Mouse (Mus musculus) embryonic facial prominence, embryonic 12.5 days (tissue): ENCODE measurements around the gene Klhl10. TPM values are rescaled to one million over a fixed set of nuclear protein-coding genes. Genes with fewer than 3 reads are reported as not detected.

Experiments
- ATAC-seq: fragments of 200-750 bp; cut with Nextera tagmentation; 2 replicates; pipeline ENCODE4 v1.8.0; 2017; ENCODE audit not compliant: insufficient number of reproducible peaks, insufficient read depth, low FRiP score, low TSS enrichment
- H3K27ac ChIP-seq: fragments of 300-500 bp; sonication (generic); 2 replicates; pipeline ENCODE4 v1.5.1; 2016; ENCODE audit warnings: mild to moderate bottlenecking
- H3K27me3 ChIP-seq: fragments of 300-500 bp; sonication (generic); 2 replicates; pipeline ENCODE4 v1.6.1; 2016; ENCODE audit warnings: mild to moderate bottlenecking, moderate library complexity
- H3K36me3 ChIP-seq: fragments of 300-500 bp; sonication (generic); 2 replicates; pipeline ENCODE4 v1.6.1; 2016; ENCODE audit warnings: mild to moderate bottlenecking
- H3K4me1 ChIP-seq: fragments of 300-500 bp; sonication (generic); 2 replicates; pipeline ENCODE4 v1.6.1; 2016
- H3K4me2 ChIP-seq: fragments of 300-500 bp; sonication (generic); replicated peaks from 2 replicates; pipeline ENCODE4 v1.6.1; 2016; ENCODE audit warnings: mild to moderate bottlenecking, moderate library complexity
- H3K4me3 ChIP-seq: fragments of 300-500 bp; sonication (generic); 2 replicates; pipeline ENCODE4 v1.5.1; 2016; ENCODE audit warnings: mild to moderate bottlenecking
- H3K9ac ChIP-seq: fragments of 300-500 bp; sonication (generic); 2 replicates; pipeline ENCODE4 v1.6.1; 2016; ENCODE audit warnings: mild to moderate bottlenecking, moderate library complexity
- H3K9me3 ChIP-seq: fragments of 300-500 bp; sonication (generic); 2 replicates; pipeline ENCODE4 v1.6.1; 2016; ENCODE audit warnings: mild to moderate bottlenecking, moderate library complexity
- WGBS: fragments of 180-500 bp; shearing (Covaris S2); methylation state at CpG from one replicate; pipeline ENCODE4 v1.1.7; 2016; 5-methylcytosine and 5-hydroxymethylcytosine counted together
- polyA plus RNA-seq: library from polyadenylated mRNA; unstranded; fragments of >200 nt; fragmentation: Nextera tagmentation; extraction: Ambion mirVana; gene quantifications from 2 replicates; pipeline ENCODE4 v1.2.1, GENCODE M21; 2016

The Klhl10 gene
- polyA plus RNA-seq, 1 experiment from 2014 or later = 1.3 TPM

DNA sequence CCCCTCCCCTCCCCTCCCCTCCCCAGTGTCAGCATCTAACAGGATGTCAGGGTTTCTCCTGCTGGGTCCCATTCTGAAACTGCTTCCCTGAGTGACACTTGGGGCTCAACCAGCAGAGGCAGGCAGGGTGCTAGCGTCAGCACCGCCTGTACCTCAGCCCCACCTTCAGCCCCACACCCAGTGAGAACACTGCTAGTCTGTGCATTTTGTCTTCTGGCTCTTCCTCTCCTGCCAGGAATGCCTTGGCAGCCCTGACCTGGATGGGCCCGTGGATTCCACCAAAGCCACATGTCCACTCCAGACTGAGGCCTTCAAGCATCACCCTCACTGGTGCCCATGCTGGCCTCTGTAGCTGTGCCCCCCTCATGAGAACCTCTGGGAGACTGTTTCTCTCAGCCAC lies 32.0 kb upstream of the Klhl10 start:
- Histone ChIP-seq H3K9me3 (no peaks in the 10 kb centered on the region), H3K27ac (no peak overlapping the region), H3K4me1 (peaks cover 29% of the 10 kb centered on the region), H3K9ac (no peak overlapping the region), H3K36me3 (peaks cover 34% of the 10 kb centered on the region), H3K4me3 (no peak overlapping the region), H3K27me3 (no peaks in the 10 kb centered on the region), H3K4me2 (no peak overlapping the region)
- ATAC-seq = no peak
- WGBS = 84% methylated on average over 3 of the region's 3 CpGs

DNA sequence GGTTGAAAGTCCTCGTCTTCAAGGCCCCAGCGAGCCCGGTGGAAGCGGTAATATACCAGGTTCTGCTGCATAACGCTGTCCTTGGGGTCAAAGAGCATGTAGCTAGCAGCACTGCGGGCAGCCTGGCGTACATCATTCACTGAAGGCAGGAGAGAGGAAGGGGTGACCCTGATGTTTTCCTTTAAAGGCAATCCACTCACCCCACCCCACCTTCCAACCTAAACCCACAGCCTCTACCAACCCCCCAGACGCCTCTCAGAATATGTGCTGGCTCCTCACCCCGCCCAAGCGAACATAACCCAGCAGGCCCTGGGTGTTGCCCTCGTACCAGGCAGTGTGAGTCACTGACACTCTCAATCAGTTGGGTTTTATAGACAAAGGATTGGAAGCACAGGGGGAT lies 30.0 kb upstream of the Klhl10 start:
- peaks cover 34% of the 10 kb centered on the region for H3K36me3 ChIP-seq
- no peaks in the 10 kb centered on the region for H3K9me3 ChIP-seq
- peak overlapping the region; percentile 57 for H3K4me2 ChIP-seq
- no peaks in the 10 kb centered on the region for H3K27me3 ChIP-seq
- peaks cover 35% of the 10 kb centered on the region for H3K4me1 ChIP-seq
- ATAC-seq = no peak
- H3K9ac ChIP-seq = 0 out of 2 replicates have a peak overlapping the region, but pooled peaks have one; percentile 80
- 76% methylated on average over 11 of the region's 11 CpGs for WGBS
- peak overlapping the region; percentile 72; the same call in 1 of the 2 replicates for H3K4me3 ChIP-seq
- H3K27ac ChIP-seq = no peak overlapping the region

GRCm38 (mm10) chr11:100413541-100413940 lies 28.2 kb upstream of the Klhl10 start:
- Histone ChIP-seq H3K4me1 (peaks cover 35% of the 10 kb centered on the region), H3K27ac (no peak overlapping the region), H3K4me2 (peak overlapping the region; percentile 57), H3K9ac (peak overlapping the region; percentile 80), H3K27me3 (no peaks in the 10 kb centered on the region), H3K36me3 (peaks cover 31% of the 10 kb centered on the region), H3K9me3 (no peaks in the 10 kb centered on the region), H3K4me3 (peak overlapping the region; percentile 72)
- ATAC-seq = no peak
- WGBS = 64% methylated on average over 11 of the region's 11 CpGs

DNA sequence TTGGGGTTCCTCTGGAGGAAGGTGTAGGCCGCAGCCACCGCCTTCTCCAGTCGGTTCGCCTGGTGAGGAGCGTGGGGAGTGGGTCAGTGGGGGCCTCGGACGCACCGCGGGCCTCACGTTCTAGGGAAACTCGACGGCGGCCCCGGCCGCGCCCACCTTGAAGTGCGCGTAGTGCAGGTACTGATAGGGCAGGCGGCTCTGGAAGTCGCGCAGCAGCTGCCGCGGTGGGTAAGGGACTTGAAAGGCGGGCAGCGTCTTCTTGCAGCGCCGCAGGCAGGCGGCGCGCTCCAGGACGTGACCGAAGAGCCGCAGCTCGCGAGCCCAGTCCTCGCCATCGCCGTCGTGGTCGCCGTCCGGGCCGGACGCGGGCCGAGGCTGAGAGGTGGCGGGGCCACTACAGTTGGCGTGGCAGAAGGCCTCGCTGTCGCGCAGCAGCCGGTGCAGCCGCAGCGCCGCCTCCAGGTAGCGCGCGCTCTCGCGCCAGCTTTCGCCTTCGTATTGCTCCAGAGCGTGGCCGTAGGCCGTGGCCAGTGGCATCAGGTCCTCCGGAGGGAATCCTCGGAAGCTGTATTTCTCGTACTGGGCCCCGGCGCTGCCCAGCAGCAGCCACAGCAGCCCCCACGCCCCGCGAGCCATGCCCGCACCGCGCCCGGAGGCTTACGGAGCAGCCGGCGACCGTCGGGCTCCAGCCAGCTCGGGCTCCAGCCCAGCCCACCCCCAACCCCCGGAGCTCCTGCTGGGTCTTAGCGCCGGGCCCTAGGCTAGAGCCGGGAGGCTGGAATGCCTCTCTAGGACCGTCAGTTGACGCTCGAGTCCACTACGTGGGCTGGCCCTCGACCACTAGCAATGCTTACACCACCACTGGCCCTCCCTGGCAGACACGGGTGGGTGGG lies 27.4 kb upstream of the Klhl10 start, which contains the start of gene P3h4:
P3h4 (minus strand) TSS at position 816 of the 893 bp plus-strand sequence.
- Histone ChIP-seq H3K9ac (peak within 1 kb of the TSS; percentile 80), H3K27ac (peak within 1 kb of the TSS; percentile 95), H3K4me1 (peaks cover 35% of the 10 kb centered on the region), H3K36me3 (peaks cover 24% of the 10 kb centered on the region), H3K9me3 (no peaks in the 10 kb centered on the region), H3K27me3 (no peaks in the 10 kb centered on the region), H3K4me3 (peak within 1 kb of the TSS; percentile 72), H3K4me2 (peak within 1 kb of the TSS; percentile 57)
- 1% methylated on average over 79 of the region's 93 CpGs for WGBS
- peak; percentile 92 for ATAC-seq

- H3K27me3 ChIP-seq = no peaks in the 10 kb centered on the region
- H3K4me1 ChIP-seq = peaks cover 35% of the 10 kb centered on the region
- H3K4me2 ChIP-seq = peak within 1 kb of the TSS; percentile 57
- no peaks in the 10 kb centered on the region for H3K9me3 ChIP-seq
- H3K36me3 ChIP-seq = peaks cover 17% of the 10 kb centered on the region
- peak; percentile 36 for ATAC-seq
- H3K27ac ChIP-seq = peak within 1 kb of the TSS; percentile 95
- peak within 1 kb of the TSS; percentile 80 for H3K9ac ChIP-seq
- H3K4me3 ChIP-seq = peak within 1 kb of the TSS; percentile 72
- WGBS = under 1% methylated on average over 28 of the region's 31 CpGs
These were observed 26.5 kb upstream of the Klhl10 start, which contains the start of gene Fkbp10 for GRCm38 (mm10) chr11:100414914-100415822. Gene Fkbp10, plus strand, starts transcription at chr11:100415697.

GRCm38 (mm10) chr11:100421537-100421936 lies 20.2 kb upstream of the Klhl10 start:
- Histone ChIP-seq H3K9ac (no peak overlapping the region), H3K4me3 (no peak overlapping the region), H3K9me3 (no peaks in the 10 kb centered on the region), H3K4me1 (peaks cover 9% of the 10 kb centered on the region), H3K27me3 (no peaks in the 10 kb centered on the region), H3K27ac (no peak overlapping the region), H3K36me3 (peaks cover 52% of the 10 kb centered on the region), H3K4me2 (no peak overlapping the region)
- ATAC-seq = no peak
- WGBS = 43% methylated on average over 8 of the region's 8 CpGs

- H3K9ac ChIP-seq = no peak overlapping the region
- H3K36me3 ChIP-seq = peaks cover 59% of the 10 kb centered on the region
- no peak overlapping the region for H3K4me3 ChIP-seq
- 89% methylated on average over 7 of the region's 7 CpGs for WGBS
- no peaks in the 10 kb centered on the region for H3K4me1 ChIP-seq
- H3K4me2 ChIP-seq = no peak overlapping the region
- H3K27ac ChIP-seq = no peak overlapping the region
- H3K27me3 ChIP-seq = no peaks in the 10 kb centered on the region
- ATAC-seq = no peak
- H3K9me3 ChIP-seq = no peaks in the 10 kb centered on the region
These were observed 17.9 kb upstream of the Klhl10 start for GRCm38 (mm10) chr11:100423836-100424235.

GRCm38 (mm10) chr11:100425851-100426250 lies 15.9 kb upstream of the Klhl10 start:
- Histone ChIP-seq H3K27ac (no peak overlapping the region), H3K4me2 (no peak overlapping the region), H3K4me1 (no peaks in the 10 kb centered on the region), H3K9ac (no peak overlapping the region), H3K9me3 (no peaks in the 10 kb centered on the region), H3K36me3 (peaks cover 73% of the 10 kb centered on the region), H3K4me3 (no peak overlapping the region), H3K27me3 (no peaks in the 10 kb centered on the region)
- WGBS = 38% methylated on average over 7 of the region's 7 CpGs
- ATAC-seq = no peak

DNA sequence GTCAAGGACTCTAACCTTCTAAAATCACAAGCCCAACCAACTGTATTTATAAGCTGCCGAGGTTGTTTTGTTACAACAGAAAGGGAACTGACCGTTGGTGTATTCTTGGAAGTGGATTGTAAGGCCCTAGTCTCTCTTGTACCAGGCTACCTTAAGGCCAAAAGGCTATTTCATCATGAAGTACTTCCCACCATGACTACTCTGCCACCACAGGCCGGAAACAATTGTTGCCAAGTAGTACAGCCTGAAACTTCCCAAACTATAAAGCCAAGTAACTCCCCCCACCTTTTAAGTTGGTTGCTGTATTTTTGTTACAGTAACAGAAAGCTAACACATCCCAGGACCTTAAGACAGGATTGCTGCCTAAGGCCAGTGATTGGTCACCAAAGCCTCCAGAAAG lies 14.9 kb upstream of the Klhl10 start:
- no peak overlapping the region for H3K9ac ChIP-seq
- no peak for ATAC-seq
- no peaks in the 10 kb centered on the region for H3K27me3 ChIP-seq
- no peaks in the 10 kb centered on the region for H3K9me3 ChIP-seq
- no peak overlapping the region for H3K4me2 ChIP-seq
- H3K4me1 ChIP-seq = no peaks in the 10 kb centered on the region
- no peak overlapping the region for H3K27ac ChIP-seq
- peaks cover 69% of the 10 kb centered on the region for H3K36me3 ChIP-seq
- no peak overlapping the region for H3K4me3 ChIP-seq
- 88% methylated on average over 3 of the region's 3 CpGs for WGBS

GRCm38 (mm10) chr11:100428612-100429199 lies 13.0 kb upstream of the Klhl10 start:
- 78% methylated on average over 9 of the region's 9 CpGs for WGBS
- Histone ChIP-seq H3K27me3 (no peaks in the 10 kb centered on the region), H3K27ac (no peak overlapping the region), H3K4me1 (no peaks in the 10 kb centered on the region), H3K4me3 (no peak overlapping the region), H3K9ac (no peak overlapping the region), H3K9me3 (no peaks in the 10 kb centered on the region), H3K36me3 (peaks cover 65% of the 10 kb centered on the region), H3K4me2 (no peak overlapping the region)
- ATAC-seq = no peak

DNA sequence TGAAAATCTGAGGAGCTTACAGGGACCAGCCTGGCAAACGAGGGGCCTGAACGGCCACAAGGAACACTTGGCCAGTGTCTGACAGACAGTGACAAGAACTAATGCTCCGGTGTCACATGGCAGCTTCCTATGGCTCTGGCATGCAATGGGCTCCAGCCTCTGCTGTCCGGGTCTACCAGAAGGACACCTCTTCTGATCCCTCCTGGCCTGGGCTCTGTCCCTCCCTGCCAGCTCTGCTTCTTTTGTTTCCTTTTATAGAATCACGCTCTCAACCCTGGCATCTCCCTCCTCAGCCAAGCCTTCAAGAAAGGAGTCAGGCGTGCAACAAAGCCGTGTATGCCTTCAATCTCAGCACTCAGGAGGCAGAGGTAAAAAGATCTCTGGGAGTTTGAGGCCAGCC lies 11.7 kb upstream of the Klhl10 start:
- WGBS = 91% methylated on average over 7 of the region's 7 CpGs
- Histone ChIP-seq H3K4me3 (no peak overlapping the region), H3K4me2 (no peak overlapping the region), H3K4me1 (no peaks in the 10 kb centered on the region), H3K27ac (no peak overlapping the region), H3K9ac (no peak overlapping the region), H3K9me3 (no peaks in the 10 kb centered on the region), H3K36me3 (peaks cover 56% of the 10 kb centered on the region), H3K27me3 (no peaks in the 10 kb centered on the region)
- no peak for ATAC-seq
